Mouse (Mus musculus): ENCODE data around the gene Rhbdl1.

- TF ChIP-seq POLR2A (IDR thresholded peaks at IDR 0.05; ENCODE audit: low read depth, low read length) (no peak), CTCF (conservative IDR thresholded peaks at IDR 0.05; ENCODE audit: insufficient read depth, insufficient read length, low read depth, low read length) (no peak)
These were observed 39.3 kb upstream of the Rhbdl1 start for GRCm38 (mm10) chr17:25876347-25876915.
